Mouse (Mus musculus) megakaryocyte, adult 5-6 weeks (primary cell): ENCODE measurements around the gene Icam5. TPM values are rescaled to one million over a fixed set of nuclear protein-coding genes. Genes with fewer than 3 reads are reported as not detected.
"Not testable (repeated sequence)": the region's sequence is repeated elsewhere in the genome, so short reads cannot be mapped to it uniquely, and the experiment has no call there.

ENCODE experiments used
- ATAC-seq: 2 replicates; pipeline ENCODE4 v1.8.0; 2016; ENCODE audit warnings: mild to moderate bottlenecking, inconsistent platforms; ENCODE audit not compliant: poor library complexity, severe bottlenecking
- total RNA-seq, 2 experiments: library from RNA; stranded (forward) in 1 of 2; stranded (reverse) in 1 of 2; fragments of 153-499, 151-499 nt in 1 of 2; fragments of 221-1000, 200-1000 nt in 1 of 2; gene quantifications; 2 replicates each; pipeline versions ENCODE4 v1.2.3 to v1.2.4; 2015 to 2017

The Icam5 gene
- total RNA-seq (2015) (not detected in 2 replicates), total RNA-seq (2017) (not detected in 2 replicates)

DNA sequence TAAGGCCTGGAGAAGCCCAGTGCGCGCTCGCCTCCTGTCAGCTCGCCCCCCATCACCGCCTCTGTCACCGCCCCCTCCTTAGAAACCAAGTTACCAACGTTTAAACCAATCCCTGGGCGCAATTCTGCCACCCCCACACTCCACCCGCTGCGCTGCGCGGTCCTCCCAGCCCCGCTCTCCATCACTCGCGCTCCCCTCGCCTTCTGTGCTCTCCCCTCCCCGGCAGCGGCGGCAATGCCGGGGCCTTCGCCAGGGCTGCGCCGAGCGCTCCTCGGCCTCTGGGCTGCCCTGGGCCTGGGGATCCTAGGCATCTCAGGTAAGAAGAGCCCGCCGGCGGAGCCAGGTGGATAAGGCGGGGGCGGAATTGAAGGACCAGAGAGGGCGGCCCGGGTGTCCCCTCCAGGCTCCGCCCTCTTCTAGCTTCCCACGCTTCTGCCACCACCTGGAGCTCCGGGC is at the start of gene Icam5:
Icam5 (plus strand) TSS at position 178 of the 456 bp plus-strand sequence.
- no peak for ATAC-seq

DNA sequence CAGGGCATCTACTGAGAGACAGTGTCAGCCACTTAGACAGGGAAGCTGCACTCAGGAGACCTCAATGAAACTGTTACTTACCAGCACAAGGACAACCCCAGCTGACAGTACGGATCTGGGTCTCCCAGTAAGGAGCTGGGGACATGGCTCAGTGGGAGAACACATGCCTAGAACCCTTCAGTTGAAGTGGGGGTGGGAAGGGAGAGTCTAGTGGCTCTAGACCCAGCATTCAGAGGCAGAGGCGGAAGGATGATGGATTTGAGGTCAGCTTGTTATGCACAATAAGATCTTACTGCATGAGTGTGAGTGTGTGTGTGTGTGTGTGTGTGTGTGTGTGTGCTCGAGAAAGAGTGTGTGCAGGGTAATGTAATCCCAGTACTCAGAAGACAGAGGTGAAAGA is 49.7 kb upstream of the Icam5 start:
- ATAC-seq, result no peak

DNA sequence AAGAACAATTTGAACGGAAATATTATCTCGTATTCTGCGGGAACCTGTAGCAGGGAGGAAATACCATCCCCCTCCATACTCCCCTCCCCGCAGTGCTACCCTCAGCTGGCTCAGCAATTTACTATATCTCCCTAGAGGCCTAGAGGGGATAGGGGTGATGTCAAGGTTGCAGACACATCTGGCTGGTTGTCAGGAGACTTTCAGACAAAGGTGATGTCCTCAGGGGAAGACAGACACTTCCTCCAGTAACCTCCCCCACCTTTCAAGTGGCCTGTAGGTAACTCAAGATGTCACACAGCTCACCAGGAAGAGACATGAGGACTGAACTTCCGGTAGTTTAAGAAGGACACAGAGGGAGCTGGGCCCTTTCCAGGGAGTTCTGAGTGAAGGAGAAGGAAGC is 48.7 kb upstream of the Icam5 start:
- no peak for ATAC-seq

DNA sequence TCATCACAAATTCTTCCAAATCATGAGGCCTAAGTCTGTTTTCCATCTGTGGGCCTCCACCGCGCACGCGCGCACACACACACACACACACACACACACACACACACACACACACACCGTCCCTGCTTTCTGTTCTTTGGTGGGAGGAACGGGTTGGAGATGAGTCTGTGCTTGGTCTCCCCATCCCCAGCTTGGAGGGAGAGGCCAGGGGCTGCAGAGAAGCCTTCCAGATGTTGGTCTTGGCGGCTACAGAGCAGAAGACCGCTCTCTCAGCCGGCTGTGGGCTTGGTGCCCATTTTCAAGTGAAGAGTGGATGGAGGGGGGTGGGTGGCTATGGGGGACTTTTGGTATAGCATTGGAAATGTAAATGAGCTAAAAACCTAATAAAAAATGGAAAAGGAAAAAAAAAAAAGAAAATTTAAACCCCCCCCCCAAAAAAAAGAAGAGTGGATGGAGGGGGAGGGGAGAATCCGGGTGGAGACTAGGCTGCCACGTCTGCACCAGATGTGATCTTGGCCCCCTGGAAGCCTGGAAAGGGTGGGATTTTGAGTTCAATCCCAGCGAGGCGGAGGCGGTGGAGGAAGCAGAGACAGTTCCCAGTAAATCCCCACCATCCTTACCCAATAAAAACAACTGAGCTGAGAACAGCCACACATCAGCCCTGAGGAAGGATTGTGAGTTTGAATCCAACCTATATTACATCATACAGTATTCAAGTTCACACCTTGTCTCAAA is 44.8 kb upstream of the Icam5 start:
- no peak for ATAC-seq

DNA sequence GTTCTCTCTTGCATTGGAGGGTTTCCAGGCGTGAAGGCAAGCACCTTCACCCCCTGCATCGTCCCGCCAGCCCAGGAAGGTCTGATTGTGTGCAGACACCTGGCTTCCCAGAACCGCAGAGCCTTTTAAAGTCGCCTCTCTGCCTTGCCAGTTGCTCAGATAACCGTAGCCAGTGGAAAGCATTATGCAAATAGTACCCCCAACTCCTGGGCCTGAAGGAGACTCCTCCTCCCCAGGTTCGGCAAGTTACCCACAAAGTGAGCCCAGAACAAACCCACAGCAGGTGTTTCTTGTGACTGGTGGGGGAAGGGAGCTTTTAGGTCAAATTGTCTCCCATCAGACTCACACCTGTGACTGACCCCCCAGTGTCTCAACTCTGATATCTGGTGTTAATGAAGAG is 43.9 kb upstream of the Icam5 start:
- ATAC-seq, result no peak

DNA sequence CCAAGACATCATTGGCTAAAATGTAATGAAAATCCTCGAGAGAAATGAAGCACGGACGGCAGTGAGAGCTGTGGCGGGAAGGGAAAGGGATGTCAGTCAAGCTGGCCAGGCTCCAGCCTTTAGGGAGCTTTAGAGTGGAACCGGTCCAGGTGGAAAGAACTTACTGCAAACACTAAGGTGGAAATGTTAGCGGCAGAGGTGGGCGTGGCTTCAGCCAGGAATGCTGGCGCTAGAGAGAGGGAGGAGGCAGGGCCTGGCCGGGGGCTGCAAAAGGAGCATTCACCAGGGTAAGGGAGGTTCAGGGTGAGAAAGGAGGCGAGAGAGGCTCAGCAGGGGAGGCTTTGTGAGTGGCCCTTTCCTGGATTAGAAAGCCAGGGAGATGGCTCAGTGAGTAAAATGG is 41.0 kb upstream of the Icam5 start:
- ATAC-seq, result no peak

DNA sequence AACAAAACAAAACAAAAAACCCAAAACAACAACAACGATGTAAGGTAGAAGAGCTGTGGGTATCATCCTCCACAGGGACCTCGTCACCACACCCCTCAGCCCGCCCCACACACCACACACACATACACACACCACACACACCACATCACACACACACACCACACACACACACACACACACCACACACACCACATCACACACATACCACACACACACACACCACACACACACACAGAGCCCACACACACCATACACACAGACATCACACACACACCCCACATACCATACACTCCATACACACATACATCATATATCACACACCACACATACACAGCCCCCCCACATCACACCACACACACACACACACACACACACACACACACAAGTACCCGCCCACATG is 40.3 kb upstream of the Icam5 start:
- no peak for ATAC-seq

DNA sequence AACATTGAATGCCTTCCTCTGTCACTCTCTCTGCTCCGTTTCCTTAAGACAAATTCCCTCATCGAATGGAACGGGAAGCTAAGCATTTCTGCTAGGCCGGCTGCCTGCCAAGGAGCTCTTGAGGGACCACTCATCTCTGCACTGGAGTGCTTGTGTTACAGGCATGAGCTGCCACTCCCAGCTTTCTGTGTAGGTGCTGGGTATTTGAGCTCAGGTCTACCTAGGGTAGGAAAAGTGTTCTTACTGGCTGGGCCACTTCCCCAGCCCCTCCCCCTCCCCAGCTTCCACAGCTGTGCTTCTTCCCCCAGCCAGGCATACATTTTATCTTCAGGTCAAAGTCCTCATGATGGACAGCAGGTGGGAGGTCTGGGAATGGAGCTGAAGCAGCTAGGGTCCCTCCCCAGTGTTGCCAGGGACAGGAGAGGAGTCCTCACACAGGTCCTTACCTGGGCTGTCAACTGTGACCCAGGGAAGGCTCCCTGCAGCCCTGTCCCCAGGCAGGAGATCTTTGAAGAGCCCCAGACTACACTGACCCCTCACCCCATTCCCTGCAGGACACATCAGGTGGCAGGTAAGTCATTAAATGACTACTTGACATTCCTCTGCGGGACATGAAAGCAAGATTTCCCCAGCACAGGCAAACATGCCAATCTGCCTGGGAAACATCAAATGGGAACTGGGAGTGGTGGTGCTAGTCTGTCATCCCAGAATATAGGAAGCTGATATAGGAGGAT is 38.5 kb upstream of the Icam5 start:
- ATAC-seq, result no peak

DNA sequence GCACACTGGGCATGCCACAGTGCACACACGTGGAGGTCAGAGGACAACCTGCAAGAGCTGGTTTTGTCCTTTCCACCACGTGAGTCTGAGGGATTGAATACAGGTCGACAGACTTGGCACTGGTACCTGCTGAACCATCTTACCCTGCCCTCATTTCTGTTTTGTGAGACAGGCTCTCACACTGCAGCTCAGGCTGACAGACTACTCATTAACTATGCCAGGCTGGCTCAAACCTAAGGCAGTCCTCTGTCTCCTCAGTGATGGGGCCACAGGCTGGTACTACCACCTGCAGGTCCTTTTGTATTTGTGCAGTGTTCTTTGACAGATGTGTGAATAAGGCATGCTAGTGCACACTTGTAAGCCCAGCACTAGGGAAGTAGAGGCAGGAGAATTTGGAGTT is 36.8 kb upstream of the Icam5 start:
- no peak for ATAC-seq

DNA sequence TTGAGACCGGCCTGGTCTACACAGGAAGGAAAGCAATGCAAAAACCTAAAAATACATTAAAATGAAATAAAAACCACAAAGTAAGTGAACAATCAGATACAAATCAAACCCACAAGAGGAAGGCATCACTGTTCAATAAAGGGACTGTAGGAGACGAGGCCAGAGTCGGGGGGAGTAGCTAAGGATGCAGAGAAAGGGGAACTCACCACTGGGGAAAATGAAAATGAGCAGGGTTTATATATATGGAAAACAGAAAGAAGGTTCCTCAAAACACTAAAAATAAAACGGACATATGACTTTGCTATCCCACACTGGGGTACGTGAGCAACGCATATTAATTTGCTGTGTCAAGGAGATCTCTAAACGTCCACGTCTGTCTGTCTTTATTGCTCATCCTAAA is 34.8 kb upstream of the Icam5 start:
- ATAC-seq, result peak; percentile 75

DNA sequence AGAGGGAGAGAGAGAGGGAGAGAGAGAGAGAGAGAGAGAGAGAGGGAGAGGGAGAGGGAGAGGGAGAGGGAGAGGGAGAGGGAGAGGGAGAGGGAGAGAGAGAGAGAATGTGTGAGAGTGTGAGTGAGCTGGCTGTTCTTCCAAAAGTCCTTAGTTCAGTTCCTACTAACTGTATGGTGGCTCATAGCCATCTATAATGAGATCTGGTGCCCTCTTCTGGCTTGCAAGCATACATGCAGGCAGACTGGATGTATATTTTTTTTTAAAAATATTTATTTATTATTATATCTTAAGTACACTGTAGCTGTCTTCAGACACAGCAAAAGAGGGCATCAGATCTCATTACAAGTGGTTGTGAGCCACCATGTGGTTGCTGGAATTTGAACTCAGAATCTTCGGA is 33.5 kb upstream of the Icam5 start:
- not testable (repeated sequence) for ATAC-seq

DNA sequence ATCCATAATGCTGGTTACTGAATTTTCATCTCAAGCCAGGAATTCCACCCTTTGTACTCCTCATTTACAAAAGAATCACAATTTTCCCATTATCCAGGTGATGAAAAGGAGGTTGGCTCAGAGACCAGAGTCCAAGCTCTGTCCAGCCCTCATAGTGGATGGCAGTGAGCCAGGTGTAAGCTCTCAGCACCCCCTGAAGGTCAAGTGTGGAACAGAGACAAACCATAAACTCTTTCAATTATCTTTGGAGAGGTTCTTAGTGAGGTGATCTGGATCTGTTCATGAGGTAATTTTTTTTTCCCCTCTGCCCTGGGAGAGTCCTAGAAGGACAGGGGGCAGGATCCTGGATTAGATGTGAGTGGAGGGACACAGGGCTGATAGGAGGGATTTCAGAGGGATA is 31.1 kb upstream of the Icam5 start:
- ATAC-seq, result no peak

DNA sequence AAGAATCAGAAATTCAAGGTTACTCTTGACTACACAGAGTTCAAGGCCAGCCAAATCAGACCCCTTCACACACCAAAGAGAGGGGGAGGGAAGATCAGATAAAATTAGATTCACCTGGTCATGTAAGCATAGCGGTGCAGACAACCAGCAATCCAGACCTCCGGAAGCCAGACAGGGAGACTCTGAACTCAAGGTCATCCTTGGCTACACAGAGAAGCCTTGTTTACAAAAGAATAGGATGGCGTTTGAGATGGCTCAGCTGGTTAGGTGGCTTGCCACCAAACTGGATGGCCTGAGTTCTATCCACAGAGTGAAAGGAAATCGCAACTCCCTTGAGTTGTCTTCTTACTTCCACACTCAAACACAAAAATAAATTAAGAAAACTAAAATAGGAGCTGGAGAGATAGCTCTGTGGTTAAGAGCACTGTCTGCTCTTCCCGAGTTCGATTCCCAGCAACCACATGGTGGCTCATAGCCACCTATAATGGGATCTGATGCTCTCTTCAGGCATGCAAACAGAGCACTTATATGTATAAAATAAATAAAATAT is 30.1 kb upstream of the Icam5 start:
- ATAC-seq, result no peak

DNA sequence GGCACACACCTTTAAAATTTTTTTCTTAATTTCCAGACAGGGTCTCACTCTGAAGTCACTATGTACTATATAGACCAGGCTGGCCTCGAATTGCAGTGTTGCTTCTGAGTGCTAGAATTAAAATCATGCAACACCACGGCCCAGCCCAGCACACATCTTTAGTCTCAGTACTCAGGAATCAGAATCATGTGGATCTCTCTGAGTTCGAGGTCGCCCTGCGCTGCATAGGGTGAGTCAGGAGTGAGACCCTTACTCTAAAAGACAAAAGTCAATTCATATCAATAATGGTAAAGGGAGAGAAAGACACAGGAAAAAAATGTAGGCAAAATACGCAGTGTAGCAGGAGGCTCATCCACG is 29.6 kb upstream of the Icam5 start:
- no peak for ATAC-seq

DNA sequence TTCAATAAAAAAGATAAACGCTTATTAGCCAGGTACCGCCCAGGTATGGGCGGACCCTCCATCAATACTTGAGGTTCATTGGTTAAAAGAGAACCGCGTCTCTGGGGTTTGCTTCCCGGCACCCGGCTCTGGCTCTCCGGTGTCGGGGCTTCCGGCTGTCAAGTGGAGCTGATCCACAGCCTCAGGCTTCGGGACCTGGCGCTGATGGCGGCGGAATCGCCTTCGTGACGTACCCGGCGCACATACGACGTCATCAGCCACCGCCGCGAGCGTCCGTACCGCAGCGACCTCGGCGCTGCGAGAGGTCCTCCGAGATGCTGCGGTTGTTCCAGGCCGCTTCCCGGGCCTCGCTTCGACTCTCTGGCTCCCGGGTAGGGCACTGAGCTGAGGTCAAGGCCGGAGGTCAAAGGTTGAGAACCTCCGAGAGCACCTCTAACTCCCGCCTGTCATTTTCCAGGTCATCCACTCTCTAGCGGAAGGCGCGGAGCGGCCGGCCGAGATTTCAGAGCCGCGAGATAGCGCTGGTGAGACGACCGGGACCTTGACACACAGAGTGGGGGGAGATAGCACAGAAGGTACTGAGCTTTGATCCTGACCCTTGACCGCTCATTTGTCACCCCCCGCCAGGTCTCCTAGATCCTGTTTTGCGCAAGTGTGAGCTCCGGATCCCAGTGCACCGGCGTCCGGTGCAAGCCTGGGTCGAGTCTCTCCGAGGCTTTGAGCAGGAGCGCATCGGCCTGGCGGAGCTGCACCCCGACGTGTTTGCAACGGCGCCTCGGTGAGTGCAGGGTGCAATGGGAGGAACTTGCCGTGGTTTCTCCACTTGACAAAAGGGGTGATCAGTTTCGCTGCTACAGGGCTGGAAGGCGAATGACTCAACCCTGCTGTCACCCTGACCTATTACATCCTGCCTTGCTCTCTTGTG is 29.0 kb upstream of the Icam5 start, which contains the start of gene Mrpl4:
Mrpl4 (plus strand) TSS at position 112 of the 925 bp plus-strand sequence.
- peak; percentile 97 for ATAC-seq

DNA sequence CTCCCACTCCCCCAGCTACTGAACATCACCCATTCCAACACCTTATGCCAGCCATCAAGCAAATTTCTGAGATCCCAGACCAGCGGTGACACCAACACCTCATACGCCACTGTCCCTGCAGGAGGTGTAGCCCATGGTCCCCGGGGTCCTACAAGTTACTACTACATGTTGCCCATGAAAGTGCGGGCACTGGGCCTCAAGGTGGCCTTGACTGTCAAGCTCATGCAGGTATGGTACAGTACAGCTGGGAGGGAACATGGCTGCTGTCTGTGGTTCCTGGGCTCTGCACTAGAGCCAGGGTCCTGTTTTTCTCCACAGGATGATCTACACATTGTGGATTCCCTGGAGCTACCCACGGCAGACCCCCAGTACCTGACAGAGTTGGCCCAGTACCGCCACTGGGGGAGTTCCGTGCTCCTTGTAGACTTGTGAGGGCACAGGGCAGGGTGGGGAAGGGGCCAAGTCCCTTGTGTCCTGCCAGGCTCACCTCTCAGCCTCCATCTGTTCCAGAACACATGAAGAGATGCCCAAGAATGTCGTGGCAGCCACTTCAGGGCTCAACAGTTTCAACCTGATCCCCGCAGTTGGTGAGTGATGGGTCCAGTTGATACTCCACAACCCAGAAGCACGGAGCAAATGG is 24.4 kb upstream of the Icam5 start:
- no peak for ATAC-seq

DNA sequence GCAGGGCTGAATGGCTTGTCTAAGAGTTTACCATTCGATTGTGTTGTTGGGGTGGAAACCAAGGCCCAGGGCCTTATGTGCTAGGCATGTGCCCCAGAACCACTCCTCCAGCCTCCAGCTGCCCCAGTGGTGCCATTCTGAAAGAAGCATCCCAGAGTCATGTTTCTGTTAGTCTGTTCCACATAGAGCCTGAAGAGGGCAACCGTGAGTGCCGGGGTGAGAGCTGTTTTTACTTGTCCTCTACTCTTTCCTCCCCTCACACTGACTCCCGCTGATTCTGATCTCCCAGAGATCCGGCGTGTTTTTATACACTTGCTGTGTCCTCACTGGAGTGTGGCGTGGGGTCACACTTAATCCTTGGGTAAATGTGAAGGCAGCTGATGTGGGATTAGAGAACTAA is 23.9 kb upstream of the Icam5 start:
- ATAC-seq, result no peak

DNA sequence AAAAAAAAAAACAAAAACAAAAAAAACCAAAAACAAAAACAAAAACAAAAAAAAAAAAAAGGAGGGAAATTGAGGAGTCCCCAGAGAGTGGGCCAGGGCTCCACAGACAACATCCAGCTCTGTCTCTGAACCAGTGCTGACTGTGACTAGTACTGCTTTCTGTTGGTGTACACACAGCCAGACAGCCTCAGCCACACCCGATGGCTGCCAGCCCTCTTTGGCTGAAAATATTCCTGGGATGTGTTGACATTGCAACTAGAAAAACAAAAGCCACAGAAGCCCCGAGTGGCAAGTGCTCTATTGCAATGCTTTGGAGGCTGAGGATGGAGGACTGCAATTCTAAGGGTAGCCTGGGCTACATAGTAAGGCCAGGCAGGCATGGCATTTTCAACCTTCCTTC is 21.5 kb upstream of the Icam5 start:
- ATAC-seq, result no peak

DNA sequence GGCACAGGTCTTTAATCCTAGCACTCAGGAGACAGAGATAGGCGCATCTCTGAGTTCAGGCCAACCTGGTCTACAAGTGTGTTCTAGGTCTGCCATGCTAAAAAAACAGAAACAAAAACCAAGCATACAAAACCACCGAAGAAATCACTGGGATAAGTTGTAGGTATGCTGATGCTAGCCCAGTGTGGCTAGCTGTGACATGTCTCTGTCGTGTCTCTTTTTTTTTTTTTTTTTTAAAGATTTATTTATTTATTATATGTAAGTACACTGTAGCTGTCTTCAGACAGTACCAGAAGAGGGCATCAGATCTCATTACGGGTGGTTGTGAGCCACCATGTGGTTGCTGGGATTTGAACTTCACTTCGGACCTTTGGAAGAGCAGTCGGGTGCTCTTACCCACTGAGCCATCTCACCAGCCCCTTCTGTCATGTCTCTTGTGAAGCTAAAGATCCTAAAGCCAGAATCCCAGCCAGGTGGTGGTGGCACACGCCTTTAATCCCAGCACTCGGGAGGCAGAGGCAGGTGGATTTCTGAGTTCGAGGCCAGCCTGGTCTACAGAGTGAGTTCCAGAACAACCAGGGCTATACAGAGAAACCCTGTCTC is 20.8 kb upstream of the Icam5 start:
- not testable (repeated sequence) for ATAC-seq

DNA sequence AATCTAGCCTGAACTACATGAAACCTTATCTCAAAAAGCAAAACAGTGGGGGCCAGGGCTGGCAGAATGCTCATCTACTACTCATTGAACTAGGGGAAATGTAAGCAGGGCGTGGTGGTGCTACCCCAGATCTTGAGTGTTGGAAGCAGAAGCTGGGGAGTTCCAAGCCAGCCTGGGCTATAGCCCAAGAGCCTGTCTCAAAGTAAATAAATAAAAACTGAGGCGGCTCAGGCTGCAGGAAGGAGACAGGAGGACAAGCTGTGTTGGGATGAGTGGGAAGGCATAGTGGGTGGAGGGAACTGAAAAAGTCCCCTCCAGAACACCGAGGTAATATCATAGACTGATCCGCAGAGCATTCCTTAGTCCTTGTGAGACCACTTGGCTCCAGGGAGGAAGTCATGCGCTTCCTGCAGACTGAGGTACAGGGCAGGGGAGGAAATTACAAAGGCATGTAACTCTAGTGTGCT is 20.0 kb upstream of the Icam5 start:
- ATAC-seq, result no peak
